Mouse (Mus musculus) lung, embryonic 15.5 days (tissue): ENCODE results near the gene Lipt2. TPM values are rescaled to one million over a fixed set of nuclear protein-coding genes. Genes with fewer than 3 reads are reported as not detected.

Source experiments
- ATAC-seq: fragments of 200-750 bp; cut with Nextera tagmentation; 2 replicates; pipeline ENCODE4 v1.8.0; 2017; ENCODE audit warnings: moderate number of reproducible peaks, borderline replicate concordance; ENCODE audit not compliant: low FRiP score, low TSS enrichment; ENCODE audit errors: extremely low read depth
- H3K27ac ChIP-seq: fragments of 300-500 bp; sonication (generic); 2 replicates; pipeline ENCODE4 v1.5.1; 2015; ENCODE audit warnings: moderate library complexity, mild to moderate bottlenecking, inconsistent platforms
- H3K27me3 ChIP-seq: fragments of 300-500 bp; sonication (generic); 2 replicates; pipeline ENCODE4 v1.6.1; 2015; ENCODE audit warnings: inconsistent platforms
- H3K36me3 ChIP-seq: fragments of 300-500 bp; sonication (generic); 2 replicates; pipeline ENCODE4 v1.6.1; 2015; ENCODE audit warnings: inconsistent platforms
- H3K4me1 ChIP-seq: fragments of 300-500 bp; sonication (generic); 2 replicates; pipeline ENCODE4 v1.6.1; 2015; ENCODE audit warnings: inconsistent platforms
- H3K4me2 ChIP-seq: fragments of 300-500 bp; sonication (generic); 2 replicates; pipeline ENCODE4 v1.6.1; 2015; ENCODE audit warnings: inconsistent platforms, mild to moderate bottlenecking, moderate library complexity
- H3K4me3 ChIP-seq: fragments of 300-500 bp; sonication (generic); 2 replicates; pipeline ENCODE4 v1.5.1; 2015; ENCODE audit warnings: mild to moderate bottlenecking, inconsistent platforms
- H3K9ac ChIP-seq: fragments of 300-500 bp; sonication (generic); 2 replicates; pipeline ENCODE4 v1.6.1; 2015; ENCODE audit warnings: inconsistent platforms
- H3K9me3 ChIP-seq: fragments of 300-500 bp; sonication (generic); 2 replicates; pipeline ENCODE4 v1.6.1; 2016; ENCODE audit warnings: inconsistent platforms
- WGBS: fragments of 180-500 bp; shearing (Covaris S2); methylation state at CpG from one replicate; pipeline ENCODE4 v1.1.7; 2015; 5-methylcytosine and 5-hydroxymethylcytosine counted together
- polyA plus RNA-seq: library from polyadenylated mRNA; unstranded; fragments of >200 nt; fragmentation: Nextera tagmentation; extraction: Ambion mirVana; gene quantifications from 2 replicates; pipeline ENCODE4 v1.2.1, GENCODE M21; 2015

Gene Lipt2
- 20.1 and 22.1 TPM in 2 replicates for polyA plus RNA-seq

DNA sequence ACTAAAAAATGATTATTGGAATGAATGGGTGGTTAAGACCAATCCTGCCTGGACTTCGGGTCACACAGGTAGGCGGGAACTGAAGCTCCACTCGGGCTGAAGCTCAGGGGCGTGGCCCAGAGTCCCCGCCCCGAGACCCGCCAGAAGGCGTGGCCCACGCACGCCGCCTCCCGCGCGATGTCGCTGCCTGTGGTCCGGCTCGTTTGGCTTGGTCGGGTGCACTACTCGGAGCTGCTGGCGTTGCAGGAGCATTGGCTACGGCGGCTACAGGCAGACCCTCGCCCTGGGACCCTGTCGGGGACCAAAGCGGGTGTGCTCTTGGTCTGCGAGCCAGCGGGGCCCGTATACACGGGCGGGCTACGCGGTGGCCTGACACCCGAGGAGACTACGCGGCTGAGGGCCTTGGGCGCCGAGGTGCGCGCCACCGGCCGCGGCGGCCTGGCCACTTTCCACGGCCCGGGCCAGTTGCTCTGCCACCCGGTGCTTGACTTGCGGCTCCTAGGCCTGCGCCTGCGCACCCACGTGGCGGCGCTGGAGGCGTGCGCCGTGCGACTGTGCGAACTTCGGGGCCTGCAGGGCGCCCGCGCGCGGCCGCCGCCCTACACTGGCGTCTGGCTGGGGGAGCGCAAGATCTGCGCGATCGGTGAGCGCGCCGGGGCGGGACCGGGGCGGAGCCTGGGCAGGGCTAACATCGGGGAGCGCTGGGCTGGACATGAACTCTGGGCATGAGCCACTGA, at the start of gene Lipt2:
Lipt2 (plus strand) TSS at position 173 of the 737 bp plus-strand sequence.
- no peaks in the 10 kb centered on the region for H3K27me3 ChIP-seq
- ATAC-seq: peak; percentile 97
- peak within 1 kb of the TSS; percentile 88 for H3K4me2 ChIP-seq
- peak within 1 kb of the TSS; percentile 81 for H3K4me3 ChIP-seq
- no peaks in the 10 kb centered on the region for H3K36me3 ChIP-seq
- WGBS: under 1% methylated on average over 78 of the region's 78 CpGs
- peak within 1 kb of the TSS; percentile 97 for H3K27ac ChIP-seq
- H3K9ac ChIP-seq: peak within 1 kb of the TSS; percentile 80
- H3K9me3 ChIP-seq: no peaks in the 10 kb centered on the region
- H3K4me1 ChIP-seq: peaks cover 6% of the 10 kb centered on the region

- no peak overlapping the region for H3K27ac ChIP-seq
- no peaks in the 10 kb centered on the region for H3K27me3 ChIP-seq
- H3K4me1 ChIP-seq: no peaks in the 10 kb centered on the region
- ATAC-seq: no peak
- 62% methylated on average over 10 of the region's 10 CpGs for WGBS
- no peaks in the 10 kb centered on the region for H3K9me3 ChIP-seq
- H3K4me3 ChIP-seq: no peak overlapping the region
- peaks cover 61% of the 10 kb centered on the region for H3K36me3 ChIP-seq
- H3K4me2 ChIP-seq: no peak overlapping the region
- H3K9ac ChIP-seq: no peak overlapping the region
These were observed 47.6 kb upstream of the Lipt2 start for GRCm38 (mm10) chr7:100111506-100111905.

GRCm38 (mm10) chr7:100113821-100114220, 45.3 kb upstream of the Lipt2 start:
- Histone ChIP-seq H3K4me3 (no peak overlapping the region), H3K27me3 (no peaks in the 10 kb centered on the region), H3K27ac (no peak overlapping the region), H3K36me3 (peaks cover 63% of the 10 kb centered on the region), H3K9me3 (no peaks in the 10 kb centered on the region), H3K4me1 (no peaks in the 10 kb centered on the region), H3K4me2 (no peak overlapping the region), H3K9ac (no peak overlapping the region)
- ATAC-seq: no peak
- 79% methylated on average over 7 of the region's 7 CpGs for WGBS

- Histone ChIP-seq H3K4me1 (no peaks in the 10 kb centered on the region), H3K4me3 (no peak overlapping the region), H3K36me3 (peaks cover 63% of the 10 kb centered on the region), H3K4me2 (no peak overlapping the region), H3K9ac (no peak overlapping the region), H3K27ac (no peak overlapping the region), H3K27me3 (no peaks in the 10 kb centered on the region), H3K9me3 (no peaks in the 10 kb centered on the region)
- WGBS: 84% methylated on average over 6 of the region's 6 CpGs
- no peak for ATAC-seq
These were observed 44.8 kb upstream of the Lipt2 start for GRCm38 (mm10) chr7:100114279-100114678.

- H3K36me3 ChIP-seq: peaks cover 17% of the 10 kb centered on the region
- peaks cover 11% of the 10 kb centered on the region for H3K4me1 ChIP-seq
- H3K9ac ChIP-seq: peak overlapping the region; percentile 96
- no peaks in the 10 kb centered on the region for H3K9me3 ChIP-seq
- WGBS: under 1% methylated on average over 24 of the region's 25 CpGs
- no peaks in the 10 kb centered on the region for H3K27me3 ChIP-seq
- ATAC-seq: peak; percentile 66
- peak overlapping the region; percentile 63 for H3K4me2 ChIP-seq
- H3K27ac ChIP-seq: peak overlapping the region; percentile 95
- H3K4me3 ChIP-seq: peak overlapping the region; percentile 97
These were observed 38.3 kb upstream of the Lipt2 start for GRCm38 (mm10) chr7:100120791-100121261.

DNA sequence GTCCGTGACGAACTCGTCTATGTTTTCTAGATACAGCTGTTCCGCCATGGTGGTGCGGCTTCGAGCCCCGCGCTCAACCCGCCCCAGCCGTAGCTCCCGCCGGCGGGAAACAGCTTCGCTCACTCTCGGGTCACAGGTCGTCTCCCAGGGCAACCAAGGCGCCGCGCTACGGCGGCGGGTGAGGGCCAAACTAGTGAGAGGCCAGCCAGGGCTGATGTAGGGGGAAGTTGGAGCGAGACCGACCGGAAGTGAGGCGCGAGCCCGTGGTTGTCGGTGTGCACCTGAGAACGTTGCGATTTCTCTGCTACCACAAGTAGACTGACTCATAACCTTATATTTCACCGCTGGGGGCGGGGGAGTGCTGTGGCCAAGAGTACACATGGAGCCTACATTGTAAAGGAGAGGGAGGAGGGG, 37.7 kb upstream of the Lipt2 start, which contains the start of gene Pold3:
Pold3 (minus strand) TSS at position 190 of the 414 bp plus-strand sequence.
- peak within 1 kb of the TSS; percentile 96 for H3K9ac ChIP-seq
- peak within 1 kb of the TSS; percentile 97 for H3K4me3 ChIP-seq
- H3K36me3 ChIP-seq: peaks cover 17% of the 10 kb centered on the region
- peak within 1 kb of the TSS; percentile 95 for H3K27ac ChIP-seq
- H3K4me2 ChIP-seq: peak within 1 kb of the TSS; percentile 63
- no peaks in the 10 kb centered on the region for H3K9me3 ChIP-seq
- peaks cover 11% of the 10 kb centered on the region for H3K4me1 ChIP-seq
- WGBS: 3% methylated on average over 31 of the region's 33 CpGs
- ATAC-seq: peak; percentile 95
- H3K27me3 ChIP-seq: no peaks in the 10 kb centered on the region

- peaks cover 11% of the 10 kb centered on the region for H3K4me1 ChIP-seq
- 0 out of 2 replicates have a peak, but pooled peaks cover 7% of the 10 kb centered on the region for H3K36me3 ChIP-seq
- no peaks in the 10 kb centered on the region for H3K27me3 ChIP-seq
- ATAC-seq: no peak
- no peaks in the 10 kb centered on the region for H3K9me3 ChIP-seq
- H3K4me2 ChIP-seq: no peak overlapping the region
- H3K9ac ChIP-seq: no peak overlapping the region
- H3K27ac ChIP-seq: no peak overlapping the region
- WGBS: 54% methylated on average over 6 of the region's 6 CpGs
- H3K4me3 ChIP-seq: no peak overlapping the region
These were observed 35.6 kb upstream of the Lipt2 start for GRCm38 (mm10) chr7:100123486-100123885.

GRCm38 (mm10) chr7:100124211-100124610, 34.9 kb upstream of the Lipt2 start:
- Histone ChIP-seq H3K36me3 (no peaks in the 10 kb centered on the region), H3K9me3 (no peaks in the 10 kb centered on the region), H3K27me3 (no peaks in the 10 kb centered on the region), H3K27ac (no peak overlapping the region), H3K4me2 (no peak overlapping the region), H3K9ac (no peak overlapping the region), H3K4me1 (peaks cover 11% of the 10 kb centered on the region), H3K4me3 (no peak overlapping the region)
- WGBS: 59% methylated on average over 2 of the region's 2 CpGs
- ATAC-seq: no peak

DNA sequence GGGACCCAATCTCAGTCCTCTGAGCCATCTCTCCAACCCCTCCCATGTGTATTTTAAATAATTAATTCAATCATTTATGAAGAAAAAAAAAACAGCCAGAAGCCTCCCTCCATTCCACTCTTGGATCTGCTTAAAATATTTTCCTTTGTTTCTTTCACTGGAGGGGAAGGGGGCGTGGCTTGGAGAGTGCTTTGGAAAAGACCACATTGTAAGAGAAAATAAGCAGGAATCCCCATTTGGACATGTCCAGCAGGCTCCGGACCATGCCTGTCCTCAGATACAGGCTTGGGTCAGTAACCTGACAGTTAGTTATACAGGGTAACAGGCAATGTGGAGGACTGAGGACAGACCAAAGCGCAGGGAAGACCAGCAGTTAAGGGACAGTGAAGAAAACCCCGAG, 33.9 kb upstream of the Lipt2 start:
- Histone ChIP-seq H3K27me3 (no peaks in the 10 kb centered on the region), H3K9me3 (no peaks in the 10 kb centered on the region), H3K4me2 (no peak overlapping the region), H3K27ac (no peak overlapping the region), H3K4me3 (no peak overlapping the region), H3K36me3 (no peaks in the 10 kb centered on the region), H3K9ac (no peak overlapping the region), H3K4me1 (peaks cover 7% of the 10 kb centered on the region)
- 70% methylated on average over 4 of the region's 4 CpGs for WGBS
- ATAC-seq: no peak

- Histone ChIP-seq H3K27ac (no peak overlapping the region), H3K4me3 (no peak overlapping the region), H3K4me1 (peaks cover 5% of the 10 kb centered on the region; the same call in 1 of the 2 replicates), H3K27me3 (no peaks in the 10 kb centered on the region), H3K4me2 (no peak overlapping the region), H3K9me3 (no peaks in the 10 kb centered on the region), H3K36me3 (no peaks in the 10 kb centered on the region), H3K9ac (no peak overlapping the region)
- WGBS: 62% methylated on average over 7 of the region's 7 CpGs
- no peak for ATAC-seq
These were observed 32.6 kb upstream of the Lipt2 start for GRCm38 (mm10) chr7:100126514-100126913.

DNA sequence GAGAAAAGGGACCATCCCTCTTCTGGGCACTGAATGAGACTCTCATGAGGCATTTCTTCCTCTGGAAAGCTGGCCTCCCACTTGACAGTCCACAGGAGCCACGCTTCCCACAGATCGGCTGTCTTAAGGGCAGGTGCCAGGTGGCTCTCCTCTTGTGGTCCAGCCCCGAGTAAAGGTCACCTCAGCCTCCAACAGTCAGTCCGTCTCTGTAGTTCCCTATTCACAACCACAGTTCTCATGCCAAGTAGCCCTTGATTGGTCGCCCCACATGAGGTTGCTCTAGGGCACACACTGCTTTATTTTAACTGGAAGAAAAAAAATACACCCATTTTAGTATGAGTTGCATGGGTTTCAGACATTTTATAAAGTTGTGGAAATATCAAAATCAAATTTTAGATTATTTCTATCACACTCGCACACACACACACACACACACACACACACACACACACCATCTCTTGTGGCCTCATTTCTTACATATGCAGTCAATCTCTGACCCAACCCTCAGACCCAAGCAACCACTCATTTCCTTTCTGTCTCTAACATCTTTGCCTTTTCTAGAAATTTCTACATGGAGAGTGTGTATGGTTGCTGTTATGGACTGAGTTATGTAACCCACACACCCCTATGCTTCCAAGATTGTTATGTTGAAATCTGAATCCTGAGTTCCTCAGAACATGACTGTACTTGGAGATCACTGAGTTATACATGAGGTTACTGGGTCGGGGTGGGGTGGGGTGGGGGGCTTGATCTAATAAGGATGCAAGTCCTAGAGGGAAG, 30.6 kb upstream of the Lipt2 start:
- no peak for ATAC-seq
- H3K4me2 ChIP-seq: no peak overlapping the region
- no peaks in the 10 kb centered on the region for H3K27me3 ChIP-seq
- no peaks in the 10 kb centered on the region for H3K4me1 ChIP-seq
- 66% methylated on average over 7 of the region's 7 CpGs for WGBS
- no peak overlapping the region for H3K4me3 ChIP-seq
- no peaks in the 10 kb centered on the region for H3K9me3 ChIP-seq
- H3K36me3 ChIP-seq: no peaks in the 10 kb centered on the region
- H3K27ac ChIP-seq: no peak overlapping the region
- H3K9ac ChIP-seq: no peak overlapping the region

GRCm38 (mm10) chr7:100130592-100130991, 28.5 kb upstream of the Lipt2 start:
- WGBS: 39% methylated on average over 6 of the region's 6 CpGs
- Histone ChIP-seq H3K27me3 (no peaks in the 10 kb centered on the region), H3K36me3 (no peaks in the 10 kb centered on the region), H3K4me3 (no peak overlapping the region), H3K4me2 (no peak overlapping the region), H3K9me3 (no peaks in the 10 kb centered on the region), H3K27ac (no peak overlapping the region), H3K9ac (no peak overlapping the region), H3K4me1 (no peaks in the 10 kb centered on the region)
- no peak for ATAC-seq
